ENCODE assay signal across 14 mouse cellular contexts in genomic region chr17:48847890-48848289, GRCm38 (mm10).
"Had no signal": no experiment of that assay in that cellular context is flagged by ENCODE, and none has a peak within 500 bp of the region (broad histone marks: within the 10 kb centered on the region; RNA-seq: fewer than 3 reads in every experiment).

No protein-coding gene starts in this region.

- H3K4me1 ChIP-seq: limb, embryonic 15.5 days; neural tube, embryonic 13.5 days; stomach, embryonic 15.5 days had no signal

- H3K9me3 ChIP-seq: limb, embryonic 15.5 days; neural tube, embryonic 13.5 days; stomach, embryonic 15.5 days had no signal

- H3K4me3 ChIP-seq: limb, embryonic 15.5 days; neural tube, embryonic 13.5 days; stomach, embryonic 15.5 days had no signal

- H3K9ac ChIP-seq: limb, embryonic 15.5 days; liver, embryonic 14.5 days; neural tube, embryonic 13.5 days; stomach, embryonic 15.5 days had no signal

- DNase-seq: kidney, adult 8-10 months; kidney, postnatal 25 days; layer of hippocampus, adult 9-11 months; layer of hippocampus, postnatal 36 days; lung, adult 18-20 months; right cerebral cortex, postnatal 4 days; spleen, adult 18-20 months; thymus, postnatal 36 days had no signal

- H3K27me3 ChIP-seq: limb, embryonic 15.5 days; neural tube, embryonic 13.5 days; stomach, embryonic 15.5 days had no signal

- H3K4me2 ChIP-seq: limb, embryonic 15.5 days; neural tube, embryonic 13.5 days; stomach, embryonic 15.5 days had no signal

- H3K27ac ChIP-seq: limb, embryonic 15.5 days; liver, embryonic 14.5 days; neural tube, embryonic 13.5 days; stomach, embryonic 15.5 days had no signal

- H3K36me3 ChIP-seq: limb, embryonic 15.5 days; neural tube, embryonic 13.5 days; stomach, embryonic 15.5 days had no signal

- ATAC-seq: inflammation-experienced regulatory T-cells, adult 6 months; intestine, postnatal 0 days had no signal
